Mouse (Mus musculus): ENCODE measurements around the gene Cog2. TPM values are rescaled to one million over a fixed set of nuclear protein-coding genes. Genes with fewer than 3 reads are reported as not detected.

The Cog2 gene
- total RNA-seq, 2 experiments from 2014 or later: 30.4 to 32.1 TPM

GRCm38 (mm10) chr8:124508321-124508695 lies 12.3 kb upstream of the Cog2 start:
- no peak for DNase-seq (ENCODE audit: low spot score in 2 of 2)
- intact Hi-C loops (cut with DNase I): loop anchor here (10.0 kb wide), 1 partner anchor 114 kb away; no protein-coding TSS in a partner anchor

GRCm38 (mm10) chr8:124509156-124509555 lies 11.4 kb upstream of the Cog2 start:
- intact Hi-C loops (cut with DNase I): loop anchor here (10.0 kb wide), 1 partner anchor 114 kb away; no protein-coding TSS in a partner anchor

GRCm38 (mm10) chr8:124516039-124516438 lies 4.5 kb upstream of the Cog2 start:
- DNase-seq (ENCODE audit: low spot score in 2 of 2): no peak
- intact Hi-C loops (cut with DNase I): no loop called here

More at GRCm38 (mm10) chr8:124509156-124509555, 11.4 kb upstream of the Cog2 start:
- no peak for DNase-seq (ENCODE audit: low spot score in 2 of 2)

- DNase-seq (ENCODE audit: low spot score in 2 of 2): peak; percentile 66 to 88
- intact Hi-C loops (cut with DNase I): no loop called here
Measured at GRCm38 (mm10) chr8:124516525-124516924, 4.0 kb upstream of the Cog2 start.

GRCm38 (mm10) chr8:124517142-124517541 lies 3.4 kb upstream of the Cog2 start:
- intact Hi-C loops (cut with DNase I): no loop called here
- DNase-seq (ENCODE audit: low spot score in 2 of 2): no peak

GRCm38 (mm10) chr8:124521946-124522345 lies 1.4 kb downstream of the Cog2 start:
- no peak for DNase-seq (ENCODE audit: low spot score in 2 of 2)
- intact Hi-C loops (cut with DNase I): loop anchor here (5.0 kb wide), 1 partner anchor 90 kb away; no protein-coding TSS in a partner anchor

GRCm38 (mm10) chr8:124526261-124526660 lies 5.7 kb downstream of the Cog2 start:
- no peak for DNase-seq (ENCODE audit: low spot score in 2 of 2)
- intact Hi-C loops (cut with DNase I): no loop called here

- DNase-seq (ENCODE audit: low spot score in 2 of 2): no peak
- intact Hi-C loops (cut with DNase I): no loop called here
Measured at GRCm38 (mm10) chr8:124530076-124530475, 9.5 kb downstream of the Cog2 start.

- intact Hi-C loops (cut with DNase I): no loop called here
- peak in 1 of 2 experiments; percentile 26 for DNase-seq (ENCODE audit: low spot score in 2 of 2)
Measured at GRCm38 (mm10) chr8:124530556-124530955, 10.0 kb downstream of the Cog2 start.

- no peak for DNase-seq (ENCODE audit: low spot score in 2 of 2)
- intact Hi-C loops (cut with DNase I): no loop called here
Measured at GRCm38 (mm10) chr8:124530996-124531395, 10.4 kb downstream of the Cog2 start.

GRCm38 (mm10) chr8:124532626-124533025 lies 12.1 kb downstream of the Cog2 start:
- DNase-seq (ENCODE audit: low spot score in 2 of 2): no peak
- intact Hi-C loops (cut with DNase I): no loop called here

- intact Hi-C loops (cut with DNase I): no loop called here
- no peak for DNase-seq (ENCODE audit: low spot score in 2 of 2)
Measured at GRCm38 (mm10) chr8:124535451-124535850, 14.9 kb downstream of the Cog2 start.

GRCm38 (mm10) chr8:124540906-124541305 lies 20.3 kb downstream of the Cog2 start:
- DNase-seq (ENCODE audit: low spot score in 2 of 2): no peak
- intact Hi-C loops (cut with DNase I): no loop called here

GRCm38 (mm10) chr8:124542001-124542400 lies 21.4 kb downstream of the Cog2 start:
- intact Hi-C loops (cut with DNase I): no loop called here
- DNase-seq (ENCODE audit: low spot score in 2 of 2): no peak

GRCm38 (mm10) chr8:124543272-124543671 lies 22.7 kb downstream of the Cog2 start:
- intact Hi-C loops (cut with DNase I): no loop called here
- no peak for DNase-seq (ENCODE audit: low spot score in 2 of 2)

- no peak for DNase-seq (ENCODE audit: low spot score in 2 of 2)
- intact Hi-C loops (cut with DNase I): no loop called here
Measured at GRCm38 (mm10) chr8:124546371-124546770, 25.8 kb downstream of the Cog2 start.

- intact Hi-C loops (cut with DNase I): no loop called here
Measured at GRCm38 (mm10) chr8:124546815-124547214, 26.2 kb downstream of the Cog2 start.

GRCm38 (mm10) chr8:124547269-124547668 lies 26.7 kb downstream of the Cog2 start:
- intact Hi-C loops (cut with DNase I): no loop called here

More at GRCm38 (mm10) chr8:124546815-124547214, 26.2 kb downstream of the Cog2 start:
- DNase-seq (ENCODE audit: low spot score in 2 of 2): no peak

GRCm38 (mm10) chr8:124548187-124548586 lies 27.6 kb downstream of the Cog2 start:
- intact Hi-C loops (cut with DNase I): no loop called here

More at GRCm38 (mm10) chr8:124547269-124547668, 26.7 kb downstream of the Cog2 start:
- no peak for DNase-seq (ENCODE audit: low spot score in 2 of 2)

GRCm38 (mm10) chr8:124551011-124551661 lies 30.6 kb downstream of the Cog2 start:
- peak; percentile 60 to 64 for DNase-seq (ENCODE audit: low spot score in 2 of 2)

More at GRCm38 (mm10) chr8:124548187-124548586, 27.6 kb downstream of the Cog2 start:
- DNase-seq (ENCODE audit: low spot score in 2 of 2): no peak

GRCm38 (mm10) chr8:124555113-124555750 lies 34.7 kb downstream of the Cog2 start:
- no peak for DNase-seq (ENCODE audit: low spot score in 2 of 2)
- intact Hi-C loops (cut with DNase I): no loop called here

More at GRCm38 (mm10) chr8:124551011-124551661, 30.6 kb downstream of the Cog2 start:
- intact Hi-C loops (cut with DNase I): no loop called here
